ENCODE assay signal across 27 mouse cellular contexts in genomic region chr13:106961496-106961895, GRCm38 (mm10).
"Had no signal": no experiment of that assay in that cellular context is flagged by ENCODE, and none has a peak within 500 bp of the region (broad histone marks: within the 10 kb centered on the region; RNA-seq: fewer than 3 reads in every experiment).

No protein-coding gene starts in this region.

- H3K4me2 ChIP-seq: heart, embryonic 12.5 days; hindbrain, embryonic 13.5 days; hindbrain, embryonic 15.5 days; kidney, embryonic 15.5 days; limb, embryonic 13.5 days; limb, embryonic 15.5 days; liver, embryonic 12.5 days had no signal

- H3K9ac ChIP-seq: heart, embryonic 12.5 days; hindbrain, embryonic 13.5 days; hindbrain, embryonic 15.5 days; kidney, embryonic 15.5 days; limb, embryonic 13.5 days; limb, embryonic 15.5 days; liver, embryonic 12.5 days; liver, embryonic 14.5 days had no signal

- H3K27ac ChIP-seq: gastrocnemius, adult 2 months; heart, embryonic 10.5 days; hindbrain, embryonic 10.5 days; hindbrain, embryonic 13.5 days; hindbrain, embryonic 15.5 days; hindbrain, postnatal 0 days; kidney, embryonic 15.5 days; kidney, postnatal 0 days; limb, embryonic 13.5 days; limb, embryonic 15.5 days; liver, embryonic 12.5 days; liver, embryonic 14.5 days had no signal

- H3K27me3 ChIP-seq: heart, embryonic 12.5 days; hindbrain, embryonic 13.5 days; hindbrain, embryonic 15.5 days; kidney, embryonic 15.5 days; limb, embryonic 13.5 days; limb, embryonic 15.5 days; liver, embryonic 12.5 days had no signal

- H3K9me3 ChIP-seq: heart, embryonic 10.5 days; heart, embryonic 12.5 days; hindbrain, embryonic 10.5 days; hindbrain, embryonic 13.5 days; hindbrain, embryonic 15.5 days; kidney, embryonic 15.5 days; limb, embryonic 13.5 days; limb, embryonic 15.5 days; liver, embryonic 12.5 days had no signal

- DNase-seq: gastrocnemius, adult 2 months; gastrocnemius, postnatal 10 days; gastrocnemius, postnatal 25 days; heart, adult 18-20 months; heart, postnatal 10 days; heart, postnatal 4 days; kidney, adult 11 months; kidney, adult 2 months; kidney, adult 9 months; kidney, postnatal 14 days; kidney, postnatal 36 days; layer of hippocampus, adult 9-11 months; layer of hippocampus, postnatal 36 days; left cerebral cortex, postnatal 4 days had no signal

- H3K4me1 ChIP-seq: heart, embryonic 10.5 days; heart, embryonic 12.5 days; hindbrain, embryonic 10.5 days; hindbrain, embryonic 13.5 days; hindbrain, embryonic 15.5 days; kidney, embryonic 15.5 days; limb, embryonic 13.5 days; limb, embryonic 15.5 days; liver, embryonic 12.5 days had no signal

- ATAC-seq: hindbrain, postnatal 0 days; intestine, embryonic 16.5 days; liver, embryonic 12.5 days had no signal

- H3K4me3 ChIP-seq: gastrocnemius, adult 2 months; heart, embryonic 10.5 days; heart, embryonic 12.5 days; hindbrain, embryonic 10.5 days; hindbrain, embryonic 13.5 days; hindbrain, embryonic 15.5 days; kidney, embryonic 15.5 days; limb, embryonic 13.5 days; limb, embryonic 15.5 days; liver, embryonic 12.5 days had no signal
